Mouse (Mus musculus) left cerebral cortex, postnatal 14 days (tissue): ENCODE results near the gene Nop16. TPM values are rescaled to one million over a fixed set of nuclear protein-coding genes. Genes with fewer than 3 reads are reported as not detected.

Experiments
- DNase-seq, 2 experiments: peaks; one replicate each; pipeline ENCODE4 v3.0.0; 2021 to 2022; ENCODE audit warnings: low spot score in 2 of 2, mixed read lengths in 1 of 2
- intact Hi-C: fragments of 180-260 bp; cut with DNase I; formaldehyde crosslinking; loops from one replicate; pipeline ENCODE4 v1.15.1; 2025
- microRNA-seq, 2 experiments: library from miRNA; unstranded; fragments of <30 nt; microRNA quantifications; one replicate each; pipeline ENCODE4 v1.2.0; 2022
- total RNA-seq, 2 experiments: library from RNA; stranded (reverse); gene quantifications; 2 replicates each; pipeline ENCODE4 v1.2.3; 2021

Gene Nop16
- total RNA-seq, 2 experiments from 2014 or later, result 27.0 to 30.4 TPM

DNA sequence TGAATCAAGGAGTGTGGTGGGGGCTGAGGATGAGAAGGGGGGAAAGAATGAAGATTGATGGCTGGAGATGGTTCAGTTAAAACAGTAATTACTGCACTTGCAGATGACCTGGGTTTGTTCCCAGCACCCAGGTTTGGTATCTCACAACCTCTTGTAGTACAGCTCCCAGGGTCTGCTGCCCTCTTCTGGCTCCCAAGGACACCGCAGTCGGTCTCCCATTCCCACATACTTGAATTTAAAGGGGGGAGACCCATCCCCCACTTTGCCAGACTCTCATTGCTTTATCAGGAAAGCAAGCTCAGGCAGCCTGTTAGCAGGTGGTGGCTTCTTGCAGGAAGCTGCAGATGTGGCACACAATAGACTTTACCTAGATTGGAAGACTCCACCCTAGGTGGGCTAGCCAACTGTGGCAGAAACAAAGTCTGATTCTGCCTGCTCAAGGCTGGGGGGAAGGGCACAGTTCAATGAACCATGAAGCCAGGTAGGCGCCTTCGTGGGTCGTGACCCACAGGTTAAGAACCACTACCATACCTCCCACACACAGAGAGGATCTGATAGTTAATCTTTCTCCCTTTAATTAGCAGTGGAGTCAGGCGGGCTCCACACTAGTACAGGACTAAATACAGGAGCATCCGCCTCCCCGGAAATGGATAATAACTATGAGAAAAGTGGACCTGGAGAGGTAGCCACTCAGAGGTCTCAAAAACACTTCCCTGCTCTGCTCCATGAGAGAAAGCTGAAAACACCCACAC is 24.1 kb downstream of the Nop16 start:
- intact Hi-C loops, result no loop called here
- peak; percentile 56 to 60 for DNase-seq

DNA sequence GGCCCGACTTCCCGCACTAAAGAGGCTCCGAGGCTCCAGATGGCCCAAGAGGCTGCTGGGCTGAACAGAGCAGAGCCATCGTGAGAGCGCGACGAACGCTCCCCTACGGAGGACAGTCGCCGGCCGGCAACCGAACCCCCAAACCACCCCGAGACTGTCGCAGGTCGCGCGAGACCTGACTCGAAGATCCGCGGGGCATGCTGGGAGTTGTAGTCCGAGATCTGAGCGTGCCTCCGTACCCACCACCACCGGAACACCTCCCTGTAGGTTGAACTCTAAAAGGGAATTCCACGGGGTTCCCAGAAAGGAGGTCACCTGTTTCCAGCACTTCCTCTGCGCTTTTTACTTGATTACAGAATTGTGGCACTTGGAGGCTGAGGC is 24.7 kb downstream of the Nop16 start, which contains the start of gene 4833439L19Rik:
TSS of gene 4833439L19Rik (minus strand) at position 235 of the 381 bp plus-strand sequence.
- peak; percentile 93 to 95 for DNase-seq
- intact Hi-C loops, result no loop called here

DNA sequence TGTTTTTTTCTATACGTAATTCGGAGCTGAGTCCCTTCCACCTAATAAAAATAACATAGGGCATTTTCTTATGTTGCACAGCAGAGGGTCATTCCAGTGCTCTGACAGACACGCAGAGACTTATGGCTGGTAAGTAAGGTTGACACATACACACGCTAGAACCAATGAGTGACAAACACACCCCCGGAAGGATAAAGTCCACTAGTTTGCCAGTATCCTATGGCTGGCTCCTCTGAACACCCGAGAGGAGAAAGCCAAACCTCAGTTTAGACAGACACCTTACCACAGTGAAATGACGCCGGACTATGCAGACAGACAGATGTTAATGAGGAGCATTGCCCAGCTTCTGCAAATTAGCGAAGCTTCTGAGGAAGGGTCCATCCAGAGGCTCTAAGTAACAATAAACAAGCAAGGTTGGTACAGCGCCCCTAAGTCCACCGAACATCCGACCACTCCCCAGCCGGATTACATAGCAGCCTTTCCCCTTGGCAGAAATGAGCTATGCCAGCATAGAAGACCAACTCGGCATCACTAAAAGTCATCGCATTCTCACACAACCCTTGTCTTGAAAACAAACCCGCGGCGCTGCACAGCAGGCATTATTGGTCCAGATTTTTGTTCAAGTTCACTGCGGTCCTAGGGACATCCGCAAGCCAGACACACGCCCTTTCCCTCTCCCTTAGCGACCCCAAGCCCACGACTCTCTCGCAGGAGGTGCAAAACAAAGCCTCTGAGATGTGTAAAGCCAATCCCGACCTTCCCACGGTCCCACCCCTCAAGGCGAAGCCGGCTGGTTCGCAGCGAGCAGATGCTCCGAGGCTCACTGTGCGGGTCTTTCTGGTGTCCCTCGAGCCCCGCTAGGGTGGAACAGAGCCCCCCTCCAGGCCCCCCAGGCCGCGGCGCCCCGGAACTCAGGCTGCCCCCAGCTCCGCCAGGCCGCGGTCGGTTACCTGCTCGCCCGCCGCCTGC is 25.4 kb downstream of the Nop16 start:
- intact Hi-C loops, result no loop called here
- no peak for DNase-seq

DNA sequence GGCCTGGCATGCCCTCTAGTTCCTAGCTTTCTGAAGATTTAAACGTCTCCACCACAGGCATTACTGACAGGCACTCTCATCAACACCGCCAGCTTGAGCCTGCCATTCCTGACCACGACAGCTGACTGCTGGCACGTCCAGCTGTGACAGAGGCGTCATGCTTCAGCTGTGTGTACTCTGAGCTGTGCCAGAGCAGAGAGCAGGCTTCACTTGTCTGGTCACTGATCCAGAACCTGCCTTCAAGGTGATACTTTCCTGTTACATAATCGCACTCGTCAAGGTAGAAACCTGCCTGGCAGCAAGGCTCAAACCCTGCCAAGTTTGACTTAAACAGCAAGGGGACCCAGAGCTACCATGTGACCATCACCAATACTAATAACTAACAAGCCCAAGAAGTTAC is 27.3 kb downstream of the Nop16 start:
- DNase-seq, result no peak
- intact Hi-C loops, result no loop called here

DNA sequence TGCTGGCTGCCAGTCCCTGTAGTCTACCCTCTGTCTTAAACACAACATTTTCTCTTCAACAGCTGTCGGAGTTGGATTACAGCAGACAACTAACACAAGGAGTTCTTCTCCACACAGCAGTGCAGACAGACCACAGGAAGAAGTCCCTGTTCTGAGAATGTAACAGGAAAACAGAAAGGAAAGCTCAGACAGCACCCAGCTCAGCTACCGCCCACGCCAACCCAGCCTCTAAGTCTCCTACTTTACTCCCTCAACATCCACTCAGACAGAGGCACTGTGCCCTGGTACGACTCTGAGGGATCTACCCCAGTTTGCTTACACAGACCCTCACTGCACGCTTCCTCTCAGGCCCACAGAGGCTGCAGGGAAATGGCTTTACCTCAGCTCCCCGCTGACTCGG is 29.3 kb downstream of the Nop16 start:
- intact Hi-C loops, result no loop called here
- no peak for DNase-seq

DNA sequence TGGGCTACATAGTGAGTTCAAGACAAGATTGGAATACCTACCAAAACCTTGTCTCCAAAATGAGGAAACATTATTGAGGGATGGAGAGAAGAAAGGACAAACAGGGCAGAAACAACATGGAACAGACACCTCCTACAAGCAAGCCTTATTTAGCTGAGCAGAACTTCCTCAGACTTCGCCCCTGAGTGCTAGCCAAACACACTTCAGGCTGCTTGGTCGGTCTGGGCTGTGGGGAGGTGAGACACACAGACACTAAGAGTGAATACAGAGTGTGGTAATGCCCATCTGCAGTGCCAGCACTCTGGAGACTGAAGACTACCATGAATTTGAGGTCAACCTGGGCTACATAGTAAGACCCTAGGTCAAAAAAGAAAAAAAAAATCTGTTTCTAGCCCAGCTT is 30.2 kb downstream of the Nop16 start:
- intact Hi-C loops, result loop anchor here (10.0 kb wide), 1 partner anchor 95 kb away; the partner anchor contains the start of gene Thoc3
- no peak for DNase-seq

DNA sequence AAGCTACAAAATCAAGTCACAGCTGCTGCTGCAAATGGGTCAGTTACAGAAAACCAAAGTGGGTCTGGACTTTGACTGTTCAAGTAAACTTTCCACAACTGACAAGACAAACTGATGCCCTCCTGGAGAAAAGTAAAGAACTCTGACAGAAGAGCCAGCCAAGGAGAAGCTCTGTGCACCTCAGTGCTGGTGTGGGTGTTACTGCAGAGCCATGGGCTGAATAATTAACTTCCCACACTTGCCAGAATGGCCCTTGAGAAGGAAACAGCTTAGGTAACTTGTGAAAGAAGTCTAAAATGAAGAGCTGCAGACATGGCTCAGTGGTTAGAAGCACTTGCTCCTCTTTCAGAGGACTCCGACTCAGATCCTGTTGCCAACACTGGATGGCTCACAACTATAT is 32.2 kb downstream of the Nop16 start:
- no peak for DNase-seq
- intact Hi-C loops, result loop anchor here (10.0 kb wide), 1 partner anchor 93 kb away; the partner anchor contains the start of gene Thoc3

DNA sequence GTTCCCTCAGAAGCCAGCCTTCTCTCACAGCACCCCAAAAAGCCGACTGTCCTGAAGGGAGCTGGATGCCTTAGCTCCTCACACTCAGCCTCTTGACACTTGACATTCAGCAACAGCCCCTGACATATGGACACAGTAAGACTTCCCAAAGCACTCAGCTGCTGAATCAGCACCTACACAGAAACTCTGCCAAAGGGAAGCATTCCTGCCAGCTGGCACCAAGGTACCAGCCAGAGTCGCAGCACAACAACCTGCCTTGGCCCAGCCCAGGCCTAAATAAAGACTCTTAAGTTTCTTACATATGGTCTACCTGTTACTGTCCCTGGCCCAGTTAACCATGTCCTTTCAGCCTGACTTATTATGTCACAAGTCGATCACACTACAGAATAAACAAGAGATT is 33.1 kb downstream of the Nop16 start:
- intact Hi-C loops, result loop anchor here (10.0 kb wide), 1 partner anchor 92 kb away; the partner anchor contains the start of gene Thoc3
- no peak for DNase-seq

DNA sequence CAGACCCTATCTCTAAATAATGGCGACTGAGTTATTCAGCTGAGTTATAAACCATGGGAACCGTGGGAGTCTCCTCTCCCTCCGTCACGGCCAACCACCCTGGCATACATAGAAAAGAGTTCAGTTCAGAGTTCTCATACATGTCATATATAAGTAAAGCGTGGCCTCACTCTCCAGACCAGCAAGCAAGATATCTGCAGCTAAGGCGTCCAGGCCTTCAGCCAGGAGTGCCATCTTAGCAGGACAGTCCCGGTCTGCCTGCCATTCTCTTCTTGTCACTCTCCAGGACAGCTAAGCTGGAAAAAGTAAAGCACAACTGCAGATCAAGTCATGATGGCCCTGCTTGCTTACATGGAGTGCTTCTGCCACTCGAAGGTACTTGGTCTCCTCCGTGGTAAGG is 33.7 kb downstream of the Nop16 start:
- DNase-seq, result no peak
- intact Hi-C loops, result loop anchor here (10.0 kb wide), 1 partner anchor 91 kb away; the partner anchor contains the start of gene Thoc3

DNA sequence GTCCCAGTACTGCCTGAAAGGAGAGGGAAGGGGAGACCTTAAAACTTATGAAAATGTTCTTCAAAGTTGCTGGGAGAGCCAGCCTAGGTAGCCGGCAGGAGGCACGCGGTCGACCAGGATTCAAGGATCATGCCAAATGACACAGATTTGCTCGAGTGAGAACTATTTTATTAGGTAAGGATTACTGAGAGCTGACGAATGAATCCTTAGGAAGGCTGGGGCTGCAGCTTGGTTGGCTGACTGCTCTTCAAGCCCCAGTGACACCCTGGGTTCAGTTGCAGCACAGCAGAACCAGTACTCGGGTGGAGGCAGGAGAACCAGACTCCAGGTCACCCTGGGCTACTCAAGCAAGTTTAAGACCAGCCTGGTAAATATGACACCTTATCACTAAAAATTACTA is 41.9 kb downstream of the Nop16 start:
- intact Hi-C loops, result no loop called here

More for the DNA sequence above, 41.9 kb downstream of the Nop16 start:
- no peak for DNase-seq

Small RNAs within 50 kb of the gene (microRNA-seq; reads per million reads assigned to microRNA genes)
- 0 reads per million in 2 experiments for gene Gm24195

Other genes starting within 250 kb of the Nop16 start
- gene Cplx2, start 218.7 kb downstream of the Nop16 start, total RNA-seq, result 100 to 1,000 TPM; 689 to 707 TPM
- gene Thoc3, start 121.2 kb downstream of the Nop16 start, total RNA-seq, result 10 to 100 TPM; 39.5 to 41.1 TPM
- 10 to 100 TPM; 13.6 to 14.8 TPM for gene Simc1, start 86.3 kb downstream of the Nop16 start, total RNA-seq
- gene 4833439L19Rik, start 24.7 kb downstream of the Nop16 start, total RNA-seq, result 100 to 1,000 TPM; 149 to 151 TPM
- gene Arl10, start 15.1 kb downstream of the Nop16 start, total RNA-seq, result 10 to 100 TPM; 25.6 to 28.5 TPM
- gene Higd2a, start 117 bp upstream of the Nop16 start, total RNA-seq, result 100 to 1,000 TPM; 168 to 177 TPM
- gene Cltb, start 21.3 kb upstream of the Nop16 start, total RNA-seq, result 100 to 1,000 TPM; 331 to 351 TPM
- gene Faf2, start 31.7 kb upstream of the Nop16 start, total RNA-seq, result 10 to 100 TPM; 47.4 to 57.3 TPM
- gene Rnf44, start 103.8 kb upstream of the Nop16 start, total RNA-seq, result 100 to 1,000 TPM; 138 to 149 TPM
- under 1 TPM; 0.24 to 0.36 TPM for gene Cdhr2, start 111.4 kb upstream of the Nop16 start, total RNA-seq
- 100 to 1,000 TPM; 151 to 168 TPM for gene Gprin1, start 159.8 kb upstream of the Nop16 start, total RNA-seq
- gene Sncb, start 176.5 kb upstream of the Nop16 start, total RNA-seq, result 100 to 1,000 TPM; 873 to 922 TPM
- not detected for gene Eif4e1b, start 193.9 kb upstream of the Nop16 start, total RNA-seq
- 10 to 100 TPM; 58.2 to 63.1 TPM for gene Tspan17, start 199.3 kb upstream of the Nop16 start, total RNA-seq